Mouse (Mus musculus) forebrain, embryonic 11.5 days (tissue): ENCODE results near the gene Sdk2. TPM values are rescaled to one million over a fixed set of nuclear protein-coding genes. Genes with fewer than 3 reads are reported as not detected.

Experiments used
- ATAC-seq: fragments of 200-750 bp; cut with Nextera tagmentation; replicated peaks from 2 replicates; pipeline ENCODE4 v1.8.0; 2017; ENCODE audit warnings: moderate TSS enrichment; ENCODE audit not compliant: low FRiP score
- DNase-seq: peaks from one replicate; pipeline ENCODE4 v3.0.0-alpha.2; 2017; ENCODE audit warnings: low spot score
- H3K27ac ChIP-seq: fragments of 300-500 bp; sonication (generic); 2 replicates; pipeline ENCODE4 v1.5.1; 2014; ENCODE audit warnings: low read depth, low read length
- H3K27me3 ChIP-seq: fragments of 300-500 bp; sonication (generic); 2 replicates; pipeline ENCODE4 v1.6.1; 2014; ENCODE audit warnings: mild to moderate bottlenecking, low read length, mixed read lengths; ENCODE audit not compliant: control insufficient read depth, insufficient read depth
- H3K36me3 ChIP-seq: fragments of 300-500 bp; sonication (generic); 2 replicates; pipeline ENCODE4 v1.6.1; 2014; ENCODE audit warnings: mild to moderate bottlenecking, low read length, moderate library complexity, mixed read lengths; ENCODE audit not compliant: control insufficient read depth, insufficient read depth
- H3K4me1 ChIP-seq: fragments of 300-500 bp; sonication (generic); replicated peaks from 2 replicates; pipeline ENCODE4 v1.6.1; 2014; ENCODE audit warnings: low read length, mixed read lengths; ENCODE audit not compliant: control insufficient read depth, insufficient read depth
- H3K4me2 ChIP-seq: fragments of 300-500 bp; sonication (generic); 2 replicates; pipeline ENCODE4 v1.6.1; 2014; ENCODE audit warnings: low read depth, mild to moderate bottlenecking, low read length, moderate library complexity, mixed read lengths; ENCODE audit not compliant: severe bottlenecking
- H3K4me3 ChIP-seq: fragments of 300-500 bp; sonication (generic); 2 replicates; pipeline ENCODE4 v1.5.1; 2014; ENCODE audit warnings: low read depth, low read length
- H3K9ac ChIP-seq: fragments of 300-500 bp; sonication (generic); 2 replicates; pipeline ENCODE4 v1.6.1; 2014; ENCODE audit warnings: low read length
- H3K9me3 ChIP-seq: fragments of 300-500 bp; sonication (generic); 2 replicates; pipeline ENCODE4 v1.6.1; 2016; ENCODE audit warnings: low read length, mixed read lengths; ENCODE audit not compliant: control insufficient read depth
- WGBS: fragments of 180-500 bp; shearing (Covaris S2); extraction: QIAGEN DNeasy Blood & Tissue Kit; methylation state at CpG from one replicate; pipeline ENCODE4 v1.1.7; 2014; 5-methylcytosine and 5-hydroxymethylcytosine counted together
- polyA plus RNA-seq: library from polyadenylated mRNA; unstranded; fragments of >200 nt; fragmentation: Nextera tagmentation; extraction: Ambion mirVana; gene quantifications from 2 replicates; pipeline ENCODE4 v1.2.1, GENCODE M21; 2014

The Sdk2 gene
- polyA plus RNA-seq, 1 experiment from 2014 or later, result 1.5 TPM

- no peaks in the 10 kb centered on the region for H3K27me3 ChIP-seq
- H3K9ac ChIP-seq, result no peak overlapping the region
- DNase-seq (no peak), ATAC-seq (no peak)
- peaks cover 7% of the 10 kb centered on the region; the same call in 1 of the 2 replicates for H3K4me1 ChIP-seq
- peaks cover 2% of the 10 kb centered on the region; the same call in 1 of the 2 replicates for H3K9me3 ChIP-seq
- no peak overlapping the region for H3K27ac ChIP-seq
- no peak overlapping the region for H3K4me3 ChIP-seq
- 89% methylated on average over 1 of the region's 1 CpGs for WGBS
- H3K4me2 ChIP-seq, result no peak overlapping the region
- peaks cover 17% of the 10 kb centered on the region for H3K36me3 ChIP-seq
Observed at GRCm38 (mm10) chr11:113742998-113743397, 323.8 kb downstream of the Sdk2 start.

DNA sequence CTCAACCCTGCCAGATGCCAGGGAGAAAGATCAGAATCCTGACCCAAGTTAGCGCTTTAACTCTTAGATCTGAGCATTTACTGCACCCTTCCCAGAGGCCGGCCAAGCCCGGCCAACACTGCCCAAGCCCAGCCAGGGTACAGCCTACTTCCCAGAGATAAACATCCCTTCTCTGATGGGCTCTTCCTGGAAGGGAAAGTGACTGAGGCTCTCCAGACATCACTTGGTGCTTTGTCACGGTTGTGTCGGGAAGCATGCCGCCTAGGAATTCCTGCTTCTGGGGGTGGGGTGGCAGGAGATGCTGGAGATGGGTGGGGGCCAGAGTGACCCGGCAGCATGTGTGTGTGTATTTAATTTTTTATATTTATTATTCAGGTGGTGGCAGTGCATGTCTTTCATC, 326.7 kb downstream of the Sdk2 start:
- 0 out of 2 replicates have a peak, but pooled peaks cover 5% of the 10 kb centered on the region for H3K4me1 ChIP-seq
- no peak for DNase-seq
- peaks cover 17% of the 10 kb centered on the region for H3K36me3 ChIP-seq
- H3K27me3 ChIP-seq, result no peaks in the 10 kb centered on the region
- H3K9me3 ChIP-seq, result peaks cover 2% of the 10 kb centered on the region; the same call in 1 of the 2 replicates
- no peak overlapping the region for H3K27ac ChIP-seq
- H3K9ac ChIP-seq, result no peak overlapping the region
- WGBS, result 91% methylated on average over 7 of the region's 7 CpGs
- H3K4me2 ChIP-seq, result no peak overlapping the region
- no peak overlapping the region for H3K4me3 ChIP-seq
- no peak for ATAC-seq

- Histone ChIP-seq H3K9me3 (peaks cover 2% of the 10 kb centered on the region; the same call in 1 of the 2 replicates), H3K9ac (no peak overlapping the region), H3K4me1 (peaks cover 11% of the 10 kb centered on the region; the same call in 1 of the 2 replicates), H3K4me3 (no peak overlapping the region), H3K27me3 (no peaks in the 10 kb centered on the region), H3K36me3 (peaks cover 12% of the 10 kb centered on the region), H3K27ac (no peak overlapping the region), H3K4me2 (no peak overlapping the region)
- DNase-seq (no peak), ATAC-seq (no peak)
- 91% methylated on average over 8 of the region's 8 CpGs for WGBS
Observed at GRCm38 (mm10) chr11:113739213-113739612, 327.6 kb downstream of the Sdk2 start.

DNA sequence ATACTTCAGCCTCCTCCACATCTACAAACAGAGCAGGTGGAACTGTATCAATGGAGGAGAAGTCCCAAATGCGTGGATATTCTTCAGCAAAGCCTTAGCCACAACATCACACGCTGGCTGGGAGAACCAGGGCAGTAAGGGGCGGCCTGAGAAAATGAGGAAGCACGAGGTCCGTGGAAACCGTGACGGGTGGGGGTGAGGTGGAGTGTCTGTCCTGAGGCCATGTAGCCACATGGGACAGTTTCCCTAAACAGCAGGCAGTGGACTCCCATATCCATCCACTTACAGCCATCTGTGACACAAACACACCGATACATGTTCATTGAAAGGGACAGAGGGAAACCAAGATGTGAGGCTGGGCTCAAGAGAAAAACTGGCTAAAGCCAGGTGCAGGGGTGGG, 328.9 kb downstream of the Sdk2 start:
- Histone ChIP-seq H3K4me2 (no peak overlapping the region), H3K4me3 (no peak overlapping the region), H3K9me3 (no peaks in the 10 kb centered on the region), H3K36me3 (peaks cover 3% of the 10 kb centered on the region; the same call in 1 of the 2 replicates), H3K27me3 (no peaks in the 10 kb centered on the region), H3K27ac (no peak overlapping the region), H3K9ac (no peak overlapping the region), H3K4me1 (peaks cover 17% of the 10 kb centered on the region; the same call in 1 of the 2 replicates)
- ATAC-seq, result no peak
- no peak for DNase-seq
- WGBS, result 90% methylated on average over 8 of the region's 8 CpGs

GRCm38 (mm10) chr11:113737553-113737854, 329.3 kb downstream of the Sdk2 start:
- Histone ChIP-seq H3K4me1 (peaks cover 17% of the 10 kb centered on the region; the same call in 1 of the 2 replicates), H3K36me3 (no peaks in the 10 kb centered on the region; the same call in 1 of the 2 replicates)
- no peak for ATAC-seq

DNA sequence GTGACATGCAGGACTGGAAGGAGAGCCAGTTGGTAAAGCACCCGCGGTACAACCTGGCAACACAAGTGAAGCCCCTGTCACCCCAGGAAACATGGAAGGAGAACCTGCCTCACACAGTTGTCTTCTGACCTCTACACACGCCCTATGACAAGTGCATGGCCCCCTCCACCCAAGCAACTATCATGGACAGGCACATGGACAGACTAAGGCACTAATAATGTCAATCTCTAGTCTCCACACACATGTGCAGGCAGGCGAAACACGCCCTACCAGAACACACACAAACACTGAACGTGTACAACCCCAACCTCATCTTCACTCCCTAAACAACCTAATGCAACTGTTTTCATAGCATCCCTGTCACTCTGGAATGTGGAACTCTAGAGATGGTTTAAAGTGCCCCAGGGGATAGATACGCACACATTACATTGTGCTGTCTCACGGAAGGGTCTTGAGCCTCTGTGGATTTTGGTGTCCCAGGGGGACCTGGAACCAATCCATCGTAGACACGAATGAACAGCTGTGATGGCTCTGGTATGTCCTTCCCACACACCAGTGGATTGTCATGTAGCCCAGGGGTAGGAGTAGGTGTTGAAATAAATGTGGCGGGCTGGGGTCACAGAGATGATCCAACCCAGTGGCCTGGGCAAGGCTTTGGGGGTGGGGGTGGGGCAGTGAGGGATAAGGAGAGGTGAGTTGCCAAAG, 329.8 kb downstream of the Sdk2 start:
- peaks cover 19% of the 10 kb centered on the region; the same call in 1 of the 2 replicates for H3K4me1 ChIP-seq
- no peak overlapping the region for H3K4me3 ChIP-seq
- DNase-seq, result no peak
- H3K9ac ChIP-seq, result no peak overlapping the region
- no peak overlapping the region for H3K27ac ChIP-seq
- no peak for ATAC-seq
- H3K36me3 ChIP-seq, result no peaks in the 10 kb centered on the region; the same call in 1 of the 2 replicates
- H3K4me2 ChIP-seq, result no peak overlapping the region
- WGBS, result 89% methylated on average over 11 of the region's 11 CpGs
- H3K9me3 ChIP-seq, result no peaks in the 10 kb centered on the region
- H3K27me3 ChIP-seq, result no peaks in the 10 kb centered on the region

More at GRCm38 (mm10) chr11:113737553-113737854, 329.3 kb downstream of the Sdk2 start:
- no peak overlapping the region for H3K4me2 ChIP-seq
- H3K27ac ChIP-seq, result no peak overlapping the region
- DNase-seq, result no peak
- no peaks in the 10 kb centered on the region for H3K9me3 ChIP-seq
- H3K4me3 ChIP-seq, result no peak overlapping the region
- 94% methylated on average over 3 of the region's 3 CpGs for WGBS
- H3K9ac ChIP-seq, result no peak overlapping the region
- no peaks in the 10 kb centered on the region for H3K27me3 ChIP-seq

DNA sequence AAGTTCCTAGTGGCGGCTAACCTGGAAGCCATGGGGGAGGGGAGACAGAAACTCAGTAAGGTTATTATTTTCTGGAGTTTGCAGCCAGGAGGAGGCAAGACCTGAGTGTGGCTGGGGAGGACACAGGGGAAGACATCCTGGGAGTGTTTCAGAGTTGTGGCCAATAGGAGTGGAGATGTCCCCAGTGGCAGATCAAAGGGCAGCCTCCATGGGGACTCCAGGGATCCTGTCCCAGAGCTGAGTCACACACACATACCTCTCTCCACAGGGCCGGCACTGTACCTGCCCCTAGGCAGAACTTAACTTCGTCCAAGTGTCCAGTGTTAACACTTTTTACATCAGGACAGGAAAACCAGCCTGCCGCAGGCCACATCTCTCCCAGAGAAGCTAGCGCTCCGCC, 331.7 kb downstream of the Sdk2 start:
- H3K36me3 ChIP-seq, result no peaks in the 10 kb centered on the region; the same call in 1 of the 2 replicates
- no peak for DNase-seq
- no peaks in the 10 kb centered on the region for H3K9me3 ChIP-seq
- no peak overlapping the region for H3K27ac ChIP-seq
- H3K9ac ChIP-seq, result no peak overlapping the region
- H3K4me3 ChIP-seq, result no peak overlapping the region
- H3K4me1 ChIP-seq, result peaks cover 17% of the 10 kb centered on the region; the same call in 1 of the 2 replicates
- 75% methylated on average over 6 of the region's 6 CpGs for WGBS
- no peak overlapping the region for H3K4me2 ChIP-seq
- H3K27me3 ChIP-seq, result no peaks in the 10 kb centered on the region
- no peak for ATAC-seq

- Histone ChIP-seq H3K27ac (no peak overlapping the region), H3K4me1 (peaks cover 17% of the 10 kb centered on the region; the same call in 1 of the 2 replicates), H3K4me3 (no peak overlapping the region), H3K9ac (no peak overlapping the region; the same call in 1 of the 2 replicates), H3K27me3 (no peaks in the 10 kb centered on the region), H3K4me2 (no peak overlapping the region), H3K36me3 (peaks cover 5% of the 10 kb centered on the region; the same call in 1 of the 2 replicates), H3K9me3 (no peaks in the 10 kb centered on the region)
- DNase-seq (peak; percentile 67), ATAC-seq (no peak)
- WGBS, result 54% methylated on average over 6 of the region's 6 CpGs
Observed at GRCm38 (mm10) chr11:113733631-113734364, 333.0 kb downstream of the Sdk2 start.
